Mouse (Mus musculus): ENCODE data around the gene Naa16.
A peak's percentile ranks its signal among the peaks of the same experiment; 100 is the strongest.

Naa16 gene

DNA sequence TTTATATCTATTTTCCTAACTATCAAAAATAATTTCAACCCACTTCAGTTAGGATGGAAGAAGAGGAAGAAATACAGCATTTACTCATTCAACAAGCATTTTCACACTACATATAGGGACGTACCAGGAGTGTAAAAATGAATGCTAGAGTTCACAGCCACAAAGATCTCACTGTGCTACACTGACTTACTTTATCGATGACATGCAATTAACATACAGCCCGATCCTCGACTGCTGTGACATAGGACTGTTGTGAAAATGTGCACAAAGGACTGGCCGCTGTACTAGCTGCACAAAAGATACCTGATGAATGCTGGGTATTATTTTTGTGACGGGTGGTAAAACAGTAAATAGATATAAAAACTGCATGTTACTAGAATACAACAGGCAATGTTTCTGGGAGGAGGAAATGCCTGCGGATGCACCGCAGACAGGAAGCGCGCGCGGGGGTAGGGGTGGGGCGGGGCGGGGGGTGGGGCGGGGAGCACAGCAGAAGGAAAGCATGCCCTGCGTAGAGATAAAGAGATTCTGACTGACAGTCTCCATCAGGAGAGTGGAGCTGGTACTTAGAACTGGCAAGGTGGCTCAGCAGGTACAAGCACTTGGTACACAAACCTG lies 59.5 kb downstream of the Naa16 start:
- no peak for DNase-seq (ENCODE audit: low spot score in 2 of 2)

DNA sequence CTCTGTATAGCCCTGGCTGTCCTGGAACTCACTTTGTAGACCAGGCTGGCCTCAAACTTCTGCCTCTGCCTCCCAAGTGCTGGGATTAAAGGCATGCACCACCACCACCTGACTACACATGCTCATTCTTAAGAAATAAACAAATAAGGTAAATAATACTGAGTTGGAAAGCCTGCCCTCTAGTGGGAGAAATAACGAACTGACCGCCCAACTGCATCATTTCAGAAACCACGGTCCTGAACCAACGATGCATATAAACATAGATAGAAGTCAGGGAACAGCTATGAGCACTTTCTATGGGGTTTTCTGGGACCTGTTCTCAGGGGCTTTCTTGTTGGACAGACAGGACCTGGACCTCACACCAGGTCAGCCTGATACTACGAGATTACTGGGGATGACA lies 63.5 kb downstream of the Naa16 start:
- DNase-seq (ENCODE audit: low spot score in 2 of 2) = peak; percentile 51 to 52

DNA sequence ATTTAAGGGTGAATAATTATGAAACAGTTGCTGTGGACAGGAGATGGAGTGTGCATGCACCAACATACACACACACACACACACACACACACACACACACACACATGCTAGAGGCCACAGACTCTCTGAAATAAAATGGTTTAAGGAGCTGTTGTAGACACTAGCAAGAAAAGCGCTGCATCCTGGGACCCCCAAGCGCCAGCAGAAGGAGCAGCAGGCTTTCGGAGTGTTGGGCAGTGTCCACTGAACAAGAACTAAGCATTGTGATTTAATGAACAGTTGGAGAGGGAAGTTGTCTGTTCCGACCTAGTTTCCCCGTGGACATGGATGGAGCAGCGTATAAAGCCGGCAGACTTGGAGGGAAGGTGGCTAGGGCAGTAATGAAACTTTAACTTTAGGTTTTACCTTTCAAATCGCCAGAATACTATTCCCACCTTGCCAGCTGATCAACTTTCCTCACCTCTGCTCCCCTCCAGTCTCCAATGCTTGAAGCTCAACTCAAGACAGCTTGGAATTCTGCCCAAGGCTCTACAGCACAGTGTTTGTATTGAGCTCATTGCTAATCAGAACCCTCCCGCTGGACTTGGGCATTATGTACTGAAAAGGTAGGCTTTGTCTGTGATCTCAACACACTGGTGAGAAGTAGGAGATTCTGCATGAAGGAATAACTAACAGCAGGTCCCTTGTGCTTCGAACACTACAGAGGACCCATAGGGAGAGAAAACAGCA lies 66.3 kb downstream of the Naa16 start:
- no peak for DNase-seq (ENCODE audit: low spot score in 2 of 2)

GRCm38 (mm10) chr14:79321881-79322280 lies 68.7 kb downstream of the Naa16 start:
- DNase-seq (ENCODE audit: low spot score in 2 of 2) = no peak

GRCm38 (mm10) chr14:79321152-79321551 lies 69.4 kb downstream of the Naa16 start:
- DNase-seq (ENCODE audit: low spot score in 2 of 2) = no peak

- DNase-seq (ENCODE audit: low spot score in 2 of 2) = no peak
These were observed 73.0 kb downstream of the Naa16 start for GRCm38 (mm10) chr14:79317602-79318001.

DNA sequence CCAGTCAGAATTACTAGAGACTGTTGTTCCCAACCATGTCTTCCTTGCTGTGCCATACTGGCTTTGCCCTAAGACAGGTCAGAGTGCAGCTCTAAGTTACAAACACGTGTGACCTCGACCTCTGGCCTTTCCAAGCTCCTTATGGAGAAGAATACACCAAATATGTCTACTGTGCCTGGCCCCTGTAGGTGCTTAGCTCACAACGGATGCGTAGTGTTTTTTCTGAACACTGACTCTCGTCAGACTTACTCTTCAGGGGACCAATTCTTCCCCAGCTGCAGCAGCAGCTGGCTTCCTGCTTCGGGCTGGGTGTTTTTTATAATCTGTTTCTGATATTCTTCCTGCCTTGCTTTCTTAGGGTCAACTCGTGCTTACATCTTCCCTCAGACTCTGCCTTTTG lies 74.7 kb downstream of the Naa16 start:
- DNase-seq (ENCODE audit: low spot score in 2 of 2) = no peak

DNA sequence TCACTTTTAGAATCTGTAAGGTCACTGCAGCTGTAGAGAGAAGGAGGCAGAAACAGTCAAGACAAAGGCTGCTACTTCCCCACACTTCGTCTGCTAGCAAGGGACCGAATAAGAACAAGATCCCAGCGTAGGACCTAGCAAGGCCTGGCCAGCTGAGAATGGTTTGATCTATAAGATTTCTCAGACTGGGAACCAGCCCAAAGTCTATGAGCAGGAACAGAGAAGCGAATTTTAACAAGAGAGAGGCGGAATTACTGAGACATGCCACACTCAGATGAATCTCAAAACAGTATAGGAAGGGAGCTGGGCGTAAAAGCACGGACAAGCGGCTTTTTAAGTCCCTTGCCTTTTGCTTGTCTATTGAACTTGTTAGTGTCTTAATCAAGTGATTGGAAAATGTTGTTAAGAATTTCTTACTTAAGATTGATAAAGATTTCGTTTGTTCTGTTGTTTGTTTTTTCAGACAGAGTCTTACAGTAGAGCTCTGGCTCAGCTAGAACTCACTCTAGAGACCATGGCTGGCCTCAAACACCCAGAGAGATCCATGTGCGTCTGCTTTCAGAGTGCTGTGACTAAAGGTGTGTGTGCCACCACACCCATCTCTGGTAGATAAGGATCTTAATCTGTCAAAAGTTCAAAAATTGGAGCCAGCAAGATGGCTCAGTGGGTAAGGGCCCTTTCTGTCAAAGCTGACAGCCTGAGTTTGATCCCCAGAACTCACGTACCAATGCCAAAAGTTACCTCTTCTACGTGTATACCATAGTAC lies 76.2 kb downstream of the Naa16 start:
- no peak for DNase-seq (ENCODE audit: low spot score in 2 of 2)

- DNase-seq (ENCODE audit: low spot score in 2 of 2) = no peak
These were observed 77.0 kb downstream of the Naa16 start for GRCm38 (mm10) chr14:79313439-79314175.

GRCm38 (mm10) chr14:79312719-79313118 lies 77.9 kb downstream of the Naa16 start:
- DNase-seq (ENCODE audit: low spot score in 2 of 2) = no peak

- no peak for DNase-seq (ENCODE audit: low spot score in 2 of 2)
These were observed 78.6 kb downstream of the Naa16 start for GRCm38 (mm10) chr14:79311918-79312454.

DNA sequence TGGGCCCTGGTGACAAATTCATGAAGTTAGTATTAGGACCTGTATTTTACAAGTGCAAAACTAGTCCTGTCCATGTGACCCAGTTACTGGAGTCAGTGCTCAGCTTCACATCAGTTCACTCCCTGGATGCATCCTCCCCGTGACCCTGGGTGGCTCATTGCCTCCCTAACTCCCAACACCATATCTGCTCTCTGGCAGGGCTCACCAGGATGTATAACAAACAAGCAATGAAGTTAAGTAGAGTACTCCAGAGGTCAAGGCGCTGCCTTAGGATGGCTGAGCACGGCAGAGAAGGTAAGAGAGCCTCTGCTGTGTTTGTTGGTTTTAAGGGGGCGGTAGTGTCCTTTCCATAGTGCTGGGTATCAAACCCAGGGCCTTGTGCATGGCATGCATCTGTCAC lies 81.5 kb downstream of the Naa16 start:
- no peak for DNase-seq (ENCODE audit: low spot score in 2 of 2)

DNA sequence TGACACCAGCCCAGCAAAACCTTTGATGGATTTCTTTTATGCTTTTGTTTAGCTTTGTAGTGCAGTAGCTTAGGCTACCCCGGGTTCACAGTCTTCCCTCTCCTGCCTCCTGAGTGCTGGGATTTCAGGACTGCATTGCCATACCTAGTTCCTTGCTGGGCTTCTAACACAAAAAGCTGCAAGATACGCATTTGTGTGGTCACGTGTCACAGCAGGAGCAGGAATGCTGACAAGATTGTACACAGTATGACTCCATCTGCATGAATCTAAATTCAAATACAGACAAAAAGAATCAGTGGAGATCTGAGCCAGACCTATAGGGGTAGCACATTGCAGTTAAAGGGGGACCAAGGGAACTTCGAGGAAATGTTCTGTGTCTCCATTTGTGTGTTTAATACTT lies 82.2 kb downstream of the Naa16 start:
- no peak for DNase-seq (ENCODE audit: low spot score in 2 of 2)

- DNase-seq (ENCODE audit: low spot score in 2 of 2) = no peak
These were observed 82.7 kb downstream of the Naa16 start for GRCm38 (mm10) chr14:79307908-79308307.

DNA sequence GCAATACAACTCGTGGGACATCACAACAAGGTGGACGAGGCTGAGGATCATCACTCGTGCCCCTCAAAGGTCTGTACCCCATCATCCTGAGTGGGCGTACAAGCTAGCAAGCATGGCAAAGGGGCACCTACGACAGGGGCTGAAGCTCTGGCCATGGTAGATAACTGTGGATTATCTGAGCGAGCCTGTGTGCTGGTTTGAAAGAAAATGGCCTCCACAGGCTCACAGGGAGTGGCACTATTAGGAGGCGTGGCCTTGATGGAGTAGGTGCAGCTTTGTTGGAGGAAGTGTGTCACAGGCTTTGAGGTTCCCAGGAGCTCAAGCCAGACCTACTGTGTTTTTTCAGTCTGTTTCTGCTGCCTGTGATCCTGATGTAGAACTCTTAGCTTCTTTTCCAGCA lies 83.4 kb downstream of the Naa16 start:
- DNase-seq (ENCODE audit: low spot score in 2 of 2) = no peak

DNA sequence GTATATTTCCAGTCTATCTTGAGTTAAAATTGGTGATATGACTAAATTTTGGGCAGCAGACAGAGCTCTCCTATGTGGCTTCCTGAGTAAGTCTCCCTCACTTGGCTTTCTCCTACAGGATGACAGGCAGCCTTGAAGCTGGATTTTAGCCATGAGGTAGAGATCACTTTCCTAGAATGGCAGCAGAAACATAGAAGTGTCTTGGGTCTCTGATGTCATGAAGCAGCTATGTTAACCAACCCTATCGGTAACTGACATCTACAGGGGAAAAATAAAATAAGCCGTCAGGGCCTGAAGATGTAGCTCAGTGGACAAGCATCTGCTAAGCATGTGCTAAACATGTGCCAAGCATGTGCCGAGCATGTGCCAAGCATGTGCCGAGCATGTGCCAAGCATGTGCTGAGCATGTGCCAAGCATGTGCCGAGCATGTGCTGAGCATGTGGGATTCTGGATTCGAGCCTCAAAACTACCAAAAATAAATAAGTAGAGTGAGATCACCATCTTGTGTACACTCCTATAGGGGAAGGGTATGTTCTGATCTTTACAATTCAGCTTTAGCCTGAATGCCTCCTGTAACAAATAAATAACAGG lies 85.6 kb downstream of the Naa16 start:
- DNase-seq (ENCODE audit: low spot score in 2 of 2) = no peak

DNA sequence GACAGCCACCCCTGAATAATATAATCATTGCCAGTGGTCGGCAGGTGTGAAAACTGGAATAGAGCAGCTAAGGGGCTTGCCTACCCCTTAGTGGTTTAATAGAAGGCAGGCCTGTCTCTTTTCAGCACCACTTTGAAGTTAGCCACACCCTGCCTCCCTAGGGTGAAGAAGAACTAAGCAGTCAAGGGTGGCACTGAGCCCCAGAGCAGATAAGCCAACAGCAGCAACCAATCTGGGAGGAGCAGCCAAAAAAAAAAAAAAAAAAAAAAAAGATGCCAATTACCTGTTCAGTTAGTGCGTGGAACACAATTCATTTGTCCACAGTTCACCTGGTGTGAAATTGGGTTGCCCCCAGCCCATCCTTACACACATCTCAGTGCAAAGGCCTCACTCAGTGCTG lies 87.4 kb downstream of the Naa16 start:
- DNase-seq (ENCODE audit: low spot score in 2 of 2) = no peak

DNA sequence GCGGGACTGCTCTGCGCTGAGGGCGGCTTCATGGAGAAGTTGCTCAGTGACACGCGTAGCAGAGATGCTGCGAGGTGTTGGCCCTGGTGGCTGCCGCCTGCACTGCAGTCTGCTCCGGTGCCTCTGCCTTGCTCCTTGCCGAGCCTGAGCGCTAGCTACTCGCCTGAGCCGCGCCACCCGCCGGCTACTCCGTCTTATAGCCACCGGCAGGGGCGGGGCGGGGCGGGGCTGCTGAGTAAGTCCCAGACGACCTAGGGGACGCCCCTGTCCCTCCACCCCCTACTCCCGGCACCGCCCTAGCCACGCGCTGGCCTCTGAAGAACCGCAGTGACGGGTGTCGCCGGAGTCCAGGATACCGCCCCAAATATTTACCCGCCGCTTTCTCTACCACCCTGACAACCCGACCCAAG lies 89.1 kb downstream of the Naa16 start, which contains the start of gene Rgcc:
Gene Rgcc, minus strand, starts transcription at position 180 of the 410 bp plus-strand sequence.
- DNase-seq (ENCODE audit: low spot score in 2 of 2) = peak; percentile 87 to 91

GRCm38 (mm10) chr14:79300641-79301350 lies 89.8 kb downstream of the Naa16 start:
- DNase-seq (ENCODE audit: low spot score in 2 of 2) = peak; percentile 68 to 71

- peak in 1 of 2 experiments; percentile 27 for DNase-seq (ENCODE audit: low spot score in 2 of 2)
These were observed 90.8 kb downstream of the Naa16 start for GRCm38 (mm10) chr14:79299796-79300195.

- no peak for DNase-seq (ENCODE audit: low spot score in 2 of 2)
These were observed 91.3 kb downstream of the Naa16 start for GRCm38 (mm10) chr14:79299230-79299629.
